Mouse (Mus musculus) CH12.LX (cell line): ENCODE results near the gene Hist1h2bc.

Experiments used
- CHD1 ChIP-seq: IDR thresholded peaks from 2 replicates; pipeline ENCODE4 v1.6.1; 2012; ENCODE audit warnings: low read depth, low read length, improper control_type of control experiment, inconsistent platforms
- CTCF ChIP-seq, 2 experiments: IDR thresholded peaks in 1 of 2; conservative IDR thresholded peaks in 1 of 2; 2 replicates each; pipeline ENCODE4 v1.5.1; 2011 to 2012; ENCODE audit warnings: low read depth in 2 of 2, low read length in 2 of 2, improper control_type of control experiment in 1 of 2, inconsistent platforms in 1 of 2, mild to moderate bottlenecking in 1 of 2, moderate library complexity in 1 of 2
- JUND ChIP-seq: conservative IDR thresholded peaks from 2 replicates; pipeline ENCODE4 v1.6.1; 2011; ENCODE audit warnings: low read depth, low read length, improper control_type of control experiment
- KAT2A ChIP-seq: IDR thresholded peaks from 2 replicates; pipeline ENCODE4 v1.6.1; 2012; ENCODE audit warnings: low read length, improper control_type of control experiment, inconsistent platforms; ENCODE audit not compliant: insufficient replicate concordance
- POLR2A ChIP-seq: IDR thresholded peaks from 2 replicates; pipeline ENCODE4 v1.6.1; 2011; ENCODE audit warnings: low read depth, mild to moderate bottlenecking, improper control_type of control experiment, low read length
- TBP ChIP-seq: conservative IDR thresholded peaks from 2 replicates; pipeline ENCODE4 v1.6.1; 2011; ENCODE audit warnings: low read depth, low read length, improper control_type of control experiment
- TCF12 ChIP-seq: IDR thresholded peaks from 2 replicates; pipeline ENCODE4 v1.6.1; 2014; ENCODE audit warnings: low read depth, mild to moderate bottlenecking, inconsistent platforms, low read length, improper control_type of control experiment
- ZC3H11A ChIP-seq: IDR thresholded peaks from 2 replicates; pipeline ENCODE4 v1.6.1; 2012; ENCODE audit warnings: low read depth, mild to moderate bottlenecking, inconsistent platforms, low read length, improper control_type of control experiment
- ZMIZ1 ChIP-seq: IDR thresholded peaks from 2 replicates; pipeline ENCODE4 v1.6.1; 2012; ENCODE audit warnings: low read depth, mild to moderate bottlenecking, inconsistent platforms, low read length, improper control_type of control experiment

- TF ChIP-seq ZMIZ1 (no peak), ZC3H11A (no peak), TCF12 (peak; percentile 25), TBP (0 out of 2 replicates have a peak, but pooled peaks have one; percentile 56), POLR2A (peak; percentile 68; the same call in 1 of the 2 replicates), CHD1 (no peak; the same call in 1 of the 2 replicates), CTCF (conservative IDR thresholded peaks at IDR 0.05 in 1 of 2, IDR thresholded peaks at IDR 0.05 in 1 of 2; ENCODE audit: low read depth in 2 of 2, low read length in 2 of 2) (no peak), KAT2A (0 out of 2 replicates have a peak, but pooled peaks have one; percentile 4), JUND (no peak)
Measured at GRCm38 (mm10) chr13:23739922-23740252, 55.9 kb downstream of the Hist1h2bc start.
